Mouse (Mus musculus) CH12.LX (cell line): Measurements from ENCODE around the gene Zfp607b.

Source experiments
- CHD2 ChIP-seq: IDR thresholded peaks from 2 replicates; pipeline ENCODE4 v1.6.1; 2011; ENCODE audit warnings: low read length, improper control_type of control experiment
- CTCF ChIP-seq, 2 experiments: IDR thresholded peaks in 1 of 2; conservative IDR thresholded peaks in 1 of 2; 2 replicates each; pipeline ENCODE4 v1.5.1; 2011 to 2012; ENCODE audit warnings: low read depth in 2 of 2, low read length in 2 of 2, improper control_type of control experiment in 1 of 2, inconsistent platforms in 1 of 2, mild to moderate bottlenecking in 1 of 2, moderate library complexity in 1 of 2
- E2F4 ChIP-seq: IDR thresholded peaks from 2 replicates; pipeline ENCODE4 v1.6.1; 2011; ENCODE audit warnings: low read depth, low read length, improper control_type of control experiment; ENCODE audit not compliant: insufficient replicate concordance
- EP300 ChIP-seq: IDR thresholded peaks from 2 replicates; pipeline ENCODE4 v1.6.1; 2011; ENCODE audit warnings: low read length, improper control_type of control experiment
- ETS1 ChIP-seq: conservative IDR thresholded peaks from 2 replicates; pipeline ENCODE4 v1.6.1; 2012; ENCODE audit warnings: low read depth, mild to moderate bottlenecking, inconsistent platforms, low read length, improper control_type of control experiment, moderate library complexity
- GABPA ChIP-seq: IDR thresholded peaks from 2 replicates; pipeline ENCODE4 v1.6.1; 2012; ENCODE audit warnings: low read depth, low read length, improper control_type of control experiment, inconsistent platforms; ENCODE audit not compliant: insufficient replicate concordance
- KAT2A ChIP-seq: IDR thresholded peaks from 2 replicates; pipeline ENCODE4 v1.6.1; 2012; ENCODE audit warnings: low read length, improper control_type of control experiment, inconsistent platforms; ENCODE audit not compliant: insufficient replicate concordance
- MXI1 ChIP-seq: IDR thresholded peaks from 2 replicates; pipeline ENCODE4 v1.6.1; 2011; ENCODE audit warnings: mild to moderate bottlenecking, low read depth, low read length, improper control_type of control experiment
- TCF12 ChIP-seq: IDR thresholded peaks from 2 replicates; pipeline ENCODE4 v1.6.1; 2014; ENCODE audit warnings: low read depth, mild to moderate bottlenecking, inconsistent platforms, low read length, improper control_type of control experiment
- USF1 ChIP-seq: IDR thresholded peaks from 2 replicates; pipeline ENCODE4 v1.6.1; 2014; ENCODE audit warnings: low read depth, mild to moderate bottlenecking, inconsistent platforms, low read length, improper control_type of control experiment
- ZC3H11A ChIP-seq: IDR thresholded peaks from 2 replicates; pipeline ENCODE4 v1.6.1; 2012; ENCODE audit warnings: low read depth, mild to moderate bottlenecking, inconsistent platforms, low read length, improper control_type of control experiment

DNA sequence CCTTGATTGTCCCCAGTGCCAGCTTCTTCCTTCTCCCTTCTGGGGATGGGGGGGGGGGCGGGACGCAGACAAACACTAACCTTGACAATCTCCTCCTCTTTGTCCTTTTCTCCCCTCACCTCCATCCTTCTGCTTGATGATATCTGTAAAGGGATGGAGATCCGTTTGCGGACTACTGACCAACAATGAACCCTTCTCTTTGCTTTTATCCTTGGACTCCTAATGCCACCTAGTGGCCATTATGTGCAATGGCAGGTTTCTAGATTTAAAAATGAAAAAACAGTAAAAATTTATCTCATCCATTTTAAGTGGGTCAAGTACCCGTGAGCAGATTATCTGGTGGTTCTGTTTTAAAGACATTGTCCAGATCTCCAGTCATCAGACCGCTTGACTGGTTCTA, 3.5 kb upstream of the Zfp607b start:
- TF ChIP-seq E2F4, result no peak
- TF ChIP-seq EP300, result no peak
- TF ChIP-seq GABPA, result no peak
- TF ChIP-seq USF1, result no peak
- peak; percentile 70 to 87 for TF ChIP-seq CTCF (conservative IDR thresholded peaks at IDR 0.05 in 1 of 2, IDR thresholded peaks at IDR 0.05 in 1 of 2; ENCODE audit: low read depth in 2 of 2, low read length in 2 of 2)
- TF ChIP-seq KAT2A, result no peak
- no peak for TF ChIP-seq ZC3H11A
- no peak for TF ChIP-seq ETS1
- TF ChIP-seq MXI1, result no peak
- TF ChIP-seq TCF12, result no peak
- TF ChIP-seq CHD2, result no peak
